Mouse (Mus musculus): Measurements from ENCODE around the gene Hamp2.
"Not testable (repeated sequence)": the region's sequence is repeated elsewhere in the genome, so short reads cannot be mapped to it uniquely, and the experiment has no call there.

The Hamp2 gene

GRCm38 (mm10) chr7:30953459-30953858 lies 29.0 kb upstream of the Hamp2 start:
- no peak for DNase-seq (ENCODE audit: low spot score)

GRCm38 (mm10) chr7:30952441-30953265 lies 28.2 kb upstream of the Hamp2 start:
- no peak for DNase-seq (ENCODE audit: low spot score)

- not testable (repeated sequence) for DNase-seq (ENCODE audit: low spot score)
Observed at GRCm38 (mm10) chr7:30949902-30950301, 25.4 kb upstream of the Hamp2 start.

GRCm38 (mm10) chr7:30945876-30946275 lies 21.4 kb upstream of the Hamp2 start:
- DNase-seq (ENCODE audit: low spot score): no peak

GRCm38 (mm10) chr7:30945466-30945865 lies 21.0 kb upstream of the Hamp2 start:
- not testable (repeated sequence) for DNase-seq (ENCODE audit: low spot score)

GRCm38 (mm10) chr7:30944706-30945105 lies 20.2 kb upstream of the Hamp2 start:
- DNase-seq (ENCODE audit: low spot score): not testable (repeated sequence)

- DNase-seq (ENCODE audit: low spot score): no peak
Observed at GRCm38 (mm10) chr7:30943909-30944635, 19.6 kb upstream of the Hamp2 start, which contains the start of gene Hamp. Gene Hamp (minus strand): TSS chr7:30944032.

GRCm38 (mm10) chr7:30942365-30942764 lies 17.9 kb upstream of the Hamp2 start:
- DNase-seq (ENCODE audit: low spot score): not testable (repeated sequence)

GRCm38 (mm10) chr7:30940070-30940469 lies 15.6 kb upstream of the Hamp2 start:
- not testable (repeated sequence) for DNase-seq (ENCODE audit: low spot score)

GRCm38 (mm10) chr7:30935422-30936099 lies 11.1 kb upstream of the Hamp2 start:
- DNase-seq (ENCODE audit: low spot score): not testable (repeated sequence)

GRCm38 (mm10) chr7:30924071-30924470 lies 410 bp downstream of the Hamp2 start:
- no peak for DNase-seq (ENCODE audit: low spot score)

GRCm38 (mm10) chr7:30922490-30922889 lies 2.0 kb downstream of the Hamp2 start:
- not testable (repeated sequence) for DNase-seq (ENCODE audit: low spot score)

- DNase-seq (ENCODE audit: low spot score): no peak
Observed at GRCm38 (mm10) chr7:30920217-30920616, 4.3 kb downstream of the Hamp2 start.

GRCm38 (mm10) chr7:30917219-30917618 lies 7.3 kb downstream of the Hamp2 start:
- no peak for DNase-seq (ENCODE audit: low spot score)

- DNase-seq (ENCODE audit: low spot score): no peak
Observed at GRCm38 (mm10) chr7:30916713-30917112, 7.8 kb downstream of the Hamp2 start.

- no peak for DNase-seq (ENCODE audit: low spot score)
Observed at GRCm38 (mm10) chr7:30914732-30915131, 9.7 kb downstream of the Hamp2 start, which contains the start of gene Mag. Gene Mag (minus strand): TSS chr7:30914873.

GRCm38 (mm10) chr7:30909773-30910172 lies 14.7 kb downstream of the Hamp2 start:
- DNase-seq (ENCODE audit: low spot score): no peak

- DNase-seq (ENCODE audit: low spot score): no peak
Observed at GRCm38 (mm10) chr7:30908992-30909431, 15.5 kb downstream of the Hamp2 start.

- no peak for DNase-seq (ENCODE audit: low spot score)
Observed at GRCm38 (mm10) chr7:30908277-30908991, 16.0 kb downstream of the Hamp2 start.

GRCm38 (mm10) chr7:30904042-30904441 lies 20.4 kb downstream of the Hamp2 start:
- no peak for DNase-seq (ENCODE audit: low spot score)

GRCm38 (mm10) chr7:30895217-30895616 lies 29.3 kb downstream of the Hamp2 start:
- DNase-seq (ENCODE audit: low spot score): no peak

GRCm38 (mm10) chr7:30892515-30892914 lies 32.0 kb downstream of the Hamp2 start:
- DNase-seq (ENCODE audit: low spot score): no peak

Data from ovary, postnatal 36 days (tissue).